Comparison of ENCODE assay signal across 16 mouse cellular contexts in genomic region chr9:14179777-14180176, GRCm38 (mm10).
"Had no signal": no experiment of that assay in that cellular context is flagged by ENCODE, and none has a peak within 500 bp of the region (broad histone marks: within the 10 kb centered on the region; RNA-seq: fewer than 3 reads in every experiment).

No protein-coding gene starts in this region.

- H3K27me3 ChIP-seq: liver, embryonic 15.5 days; lung, embryonic 15.5 days; neural tube, embryonic 15.5 days had no signal

- H3K4me2 ChIP-seq: liver, embryonic 11.5 days; liver, embryonic 15.5 days; lung, embryonic 15.5 days; neural tube, embryonic 15.5 days had no signal

- H3K36me3 ChIP-seq: limb, embryonic 10.5 days; liver, embryonic 15.5 days; lung, embryonic 15.5 days; neural tube, embryonic 15.5 days had no signal

- H3K27ac ChIP-seq: layer of hippocampus, adult 2 months; limb, embryonic 10.5 days; liver, embryonic 15.5 days; lung, embryonic 15.5 days; macrophage; neural tube, embryonic 15.5 days had no signal

- H3K9ac ChIP-seq: liver, embryonic 15.5 days; lung, embryonic 15.5 days; neural tube, embryonic 15.5 days had no signal

- DNase-seq: kidney, adult 11 months; kidney, postnatal 10 days; kidney, postnatal 4 days; lung, postnatal 14 days; right cerebral cortex, adult 18-20 months; right cerebral cortex, postnatal 25 days; thymus, postnatal 36 days had no signal

- H3K9me3 ChIP-seq: limb, embryonic 10.5 days; liver, embryonic 15.5 days; lung, embryonic 15.5 days; neural tube, embryonic 15.5 days had no signal

- H3K4me3 ChIP-seq: layer of hippocampus, adult 2 months; limb, embryonic 10.5 days; liver, embryonic 15.5 days; lung, embryonic 15.5 days; megakaryocyte, embryonic 14.5 days; myocyte; neural tube, embryonic 15.5 days had no signal
